Mouse (Mus musculus): ENCODE measurements around the gene Sergef. TPM values are rescaled to one million over a fixed set of nuclear protein-coding genes. Genes with fewer than 3 reads are reported as not detected.

Gene Sergef
- total and polyA plus RNA-seq, 2 experiments, result 4.9 to 7.5 TPM

GRCm38 (mm10) chr7:46597006-46597405 is 42.6 kb downstream of the Sergef start:
- no peak overlapping the region for H3K9ac ChIP-seq (ENCODE audit: low read depth, low read length)
- no peak overlapping the region for H3K4me3 ChIP-seq (ENCODE audit: insufficient read depth, low read depth, low read length)
- TF ChIP-seq CTCF (IDR thresholded peaks at IDR 0.05; ENCODE audit: low read depth, low read length), result no peak
- TF ChIP-seq POLR2A (IDR thresholded peaks at IDR 0.05; ENCODE audit: extremely low read depth, insufficient read depth, low read length), result no peak
- H3K27me3 ChIP-seq (ENCODE audit: control insufficient read depth, insufficient read depth, low read length), result no peaks in the 10 kb centered on the region
- H3K27ac ChIP-seq (replicated peaks; ENCODE audit: insufficient read depth, low read depth, low read length), result no peak overlapping the region
- 98% methylated on average over 2 of the region's 2 CpGs for WGBS
- H3K4me1 ChIP-seq (ENCODE audit: control insufficient read depth, insufficient read depth, low read length), result no peaks in the 10 kb centered on the region
- H3K79me2 ChIP-seq (ENCODE audit: control insufficient read depth, insufficient read depth, low read length), result no peaks in the 10 kb centered on the region
- DNase-seq (ENCODE audit: extremely low read depth, low read depth, low spot score), result no peak
- H3K36me3 ChIP-seq (ENCODE audit: control insufficient read depth, insufficient read depth, low read length), result no peaks in the 10 kb centered on the region

GRCm38 (mm10) chr7:46591546-46591945 is 48.1 kb downstream of the Sergef start:
- 95% methylated on average over 7 of the region's 7 CpGs for WGBS
- TF ChIP-seq POLR2A (IDR thresholded peaks at IDR 0.05; ENCODE audit: extremely low read depth, insufficient read depth, low read length) (no peak), CTCF (IDR thresholded peaks at IDR 0.05; ENCODE audit: low read depth, low read length) (no peak)
- Histone ChIP-seq H3K4me1 (ENCODE audit: control insufficient read depth, insufficient read depth, low read length) (no peaks in the 10 kb centered on the region), H3K27ac (replicated peaks; ENCODE audit: insufficient read depth, low read depth, low read length) (no peak overlapping the region), H3K9ac (ENCODE audit: low read depth, low read length) (no peak overlapping the region), H3K36me3 (ENCODE audit: control insufficient read depth, insufficient read depth, low read length) (no peaks in the 10 kb centered on the region; the same call in 1 of the 2 replicates), H3K79me2 (ENCODE audit: control insufficient read depth, insufficient read depth, low read length) (no peaks in the 10 kb centered on the region), H3K27me3 (ENCODE audit: control insufficient read depth, insufficient read depth, low read length) (no peaks in the 10 kb centered on the region), H3K4me3 (ENCODE audit: insufficient read depth, low read depth, low read length) (no peak overlapping the region)
- no peak for DNase-seq (ENCODE audit: extremely low read depth, low read depth, low spot score)

DNA sequence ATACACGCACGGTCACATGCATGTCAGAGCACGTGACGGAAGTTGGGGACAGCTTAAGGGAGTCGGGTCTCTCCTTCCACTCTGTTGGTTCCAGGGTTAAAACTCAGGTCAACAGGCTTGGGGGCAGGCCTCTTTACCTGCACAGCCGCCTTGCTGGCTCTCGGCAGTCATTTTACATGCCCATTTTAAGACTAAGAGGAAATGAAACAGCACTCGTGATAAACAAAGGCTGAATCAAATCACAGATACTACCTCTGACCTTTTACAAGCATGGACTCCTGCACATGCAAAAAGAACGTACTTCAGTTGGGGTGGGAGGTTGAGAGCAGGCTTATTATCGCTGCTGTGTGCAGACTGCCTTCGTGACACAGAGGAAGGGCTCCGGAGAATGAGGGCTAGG is 50.4 kb downstream of the Sergef start:
- Histone ChIP-seq H3K27ac (replicated peaks; ENCODE audit: insufficient read depth, low read depth, low read length) (no peak overlapping the region), H3K4me3 (ENCODE audit: insufficient read depth, low read depth, low read length) (no peak overlapping the region)

GRCm38 (mm10) chr7:46588005-46588404 is 51.6 kb downstream of the Sergef start:
- H3K4me1 ChIP-seq (ENCODE audit: control insufficient read depth, insufficient read depth, low read length), result no peaks in the 10 kb centered on the region
- DNase-seq (ENCODE audit: extremely low read depth, low read depth, low spot score), result no peak

More for the DNA sequence above, 50.4 kb downstream of the Sergef start:
- no peaks in the 10 kb centered on the region; the same call in 1 of the 2 replicates for H3K36me3 ChIP-seq (ENCODE audit: control insufficient read depth, insufficient read depth, low read length)
- no peaks in the 10 kb centered on the region for H3K27me3 ChIP-seq (ENCODE audit: control insufficient read depth, insufficient read depth, low read length)
- 88% methylated on average over 12 of the region's 12 CpGs for WGBS
- TF ChIP-seq POLR2A (IDR thresholded peaks at IDR 0.05; ENCODE audit: extremely low read depth, insufficient read depth, low read length) (no peak), CTCF (IDR thresholded peaks at IDR 0.05; ENCODE audit: low read depth, low read length) (no peak)
- no peak for DNase-seq (ENCODE audit: extremely low read depth, low read depth, low spot score)
- H3K4me1 ChIP-seq (ENCODE audit: control insufficient read depth, insufficient read depth, low read length), result no peaks in the 10 kb centered on the region
- no peak overlapping the region for H3K9ac ChIP-seq (ENCODE audit: low read depth, low read length)
- H3K79me2 ChIP-seq (ENCODE audit: control insufficient read depth, insufficient read depth, low read length), result no peaks in the 10 kb centered on the region

GRCm38 (mm10) chr7:46587466-46587865 is 52.1 kb downstream of the Sergef start:
- no peak overlapping the region for H3K27ac ChIP-seq (replicated peaks; ENCODE audit: insufficient read depth, low read depth, low read length)
- WGBS, result 75% methylated on average over 17 of the region's 17 CpGs
- TF ChIP-seq POLR2A (IDR thresholded peaks at IDR 0.05; ENCODE audit: extremely low read depth, insufficient read depth, low read length) (no peak), CTCF (IDR thresholded peaks at IDR 0.05; ENCODE audit: low read depth, low read length) (no peak)
- H3K36me3 ChIP-seq (ENCODE audit: control insufficient read depth, insufficient read depth, low read length), result no peaks in the 10 kb centered on the region; the same call in 1 of the 2 replicates
- no peaks in the 10 kb centered on the region for H3K27me3 ChIP-seq (ENCODE audit: control insufficient read depth, insufficient read depth, low read length)
- H3K9ac ChIP-seq (ENCODE audit: low read depth, low read length), result no peak overlapping the region
- DNase-seq (ENCODE audit: extremely low read depth, low read depth, low spot score), result no peak
- no peaks in the 10 kb centered on the region for H3K79me2 ChIP-seq (ENCODE audit: control insufficient read depth, insufficient read depth, low read length)
- no peak overlapping the region for H3K4me3 ChIP-seq (ENCODE audit: insufficient read depth, low read depth, low read length)
- H3K4me1 ChIP-seq (ENCODE audit: control insufficient read depth, insufficient read depth, low read length), result no peaks in the 10 kb centered on the region

More at GRCm38 (mm10) chr7:46588005-46588404, 51.6 kb downstream of the Sergef start:
- no peak overlapping the region for H3K27ac ChIP-seq (replicated peaks; ENCODE audit: insufficient read depth, low read depth, low read length)
- H3K36me3 ChIP-seq (ENCODE audit: control insufficient read depth, insufficient read depth, low read length), result no peaks in the 10 kb centered on the region; the same call in 1 of the 2 replicates
- H3K79me2 ChIP-seq (ENCODE audit: control insufficient read depth, insufficient read depth, low read length), result no peaks in the 10 kb centered on the region
- WGBS, result 84% methylated on average over 7 of the region's 7 CpGs
- TF ChIP-seq CTCF (IDR thresholded peaks at IDR 0.05; ENCODE audit: low read depth, low read length), result no peak
- no peak for TF ChIP-seq POLR2A (IDR thresholded peaks at IDR 0.05; ENCODE audit: extremely low read depth, insufficient read depth, low read length)
- no peak overlapping the region for H3K4me3 ChIP-seq (ENCODE audit: insufficient read depth, low read depth, low read length)
- no peak overlapping the region for H3K9ac ChIP-seq (ENCODE audit: low read depth, low read length)
- H3K27me3 ChIP-seq (ENCODE audit: control insufficient read depth, insufficient read depth, low read length), result no peaks in the 10 kb centered on the region

GRCm38 (mm10) chr7:46586621-46587216 is 52.9 kb downstream of the Sergef start:
- TF ChIP-seq POLR2A (IDR thresholded peaks at IDR 0.05; ENCODE audit: extremely low read depth, insufficient read depth, low read length), result no peak
- TF ChIP-seq CTCF (IDR thresholded peaks at IDR 0.05; ENCODE audit: low read depth, low read length), result no peak
- H3K27ac ChIP-seq (replicated peaks; ENCODE audit: insufficient read depth, low read depth, low read length), result no peak overlapping the region
- no peaks in the 10 kb centered on the region for H3K4me1 ChIP-seq (ENCODE audit: control insufficient read depth, insufficient read depth, low read length)
- 88% methylated on average over 10 of the region's 10 CpGs for WGBS
- H3K4me3 ChIP-seq (ENCODE audit: insufficient read depth, low read depth, low read length), result no peak overlapping the region
- no peaks in the 10 kb centered on the region; the same call in 1 of the 2 replicates for H3K36me3 ChIP-seq (ENCODE audit: control insufficient read depth, insufficient read depth, low read length)
- H3K27me3 ChIP-seq (ENCODE audit: control insufficient read depth, insufficient read depth, low read length), result no peaks in the 10 kb centered on the region
- H3K79me2 ChIP-seq (ENCODE audit: control insufficient read depth, insufficient read depth, low read length), result no peaks in the 10 kb centered on the region
- no peak for DNase-seq (ENCODE audit: extremely low read depth, low read depth, low spot score)
- H3K9ac ChIP-seq (ENCODE audit: low read depth, low read length), result no peak overlapping the region

All from liver, adult 2 months (tissue).